Mouse (Mus musculus) embryonic facial prominence, embryonic 14.5 days (tissue): ENCODE data around the gene Cebpe. TPM values are rescaled to one million over a fixed set of nuclear protein-coding genes. Genes with fewer than 3 reads are reported as not detected.

Experiments
- ATAC-seq: fragments of 200-750 bp; cut with Nextera tagmentation; 2 replicates; pipeline ENCODE4 v1.8.0; 2017; ENCODE audit warnings: low read depth, moderate number of reproducible peaks, moderate TSS enrichment
- DNase-seq: peaks from one replicate; pipeline ENCODE4 v3.0.0-alpha.2; 2015; ENCODE audit warnings: low spot score
- H3K27ac ChIP-seq: fragments of 300-500 bp; sonication (generic); replicated peaks from 2 replicates; pipeline ENCODE4 v1.5.1; 2014; ENCODE audit warnings: low read depth, mild to moderate bottlenecking, low read length, moderate library complexity
- H3K27me3 ChIP-seq: fragments of 300-500 bp; sonication (generic); replicated peaks from 2 replicates; pipeline ENCODE4 v1.6.1; 2014; ENCODE audit warnings: low read length; ENCODE audit not compliant: control insufficient read depth, insufficient read depth
- H3K36me3 ChIP-seq: fragments of 300-500 bp; sonication (generic); 2 replicates; pipeline ENCODE4 v1.6.1; 2014; ENCODE audit warnings: low read length, mixed read lengths; ENCODE audit not compliant: control insufficient read depth, insufficient read depth
- H3K4me1 ChIP-seq: fragments of 300-500 bp; sonication (generic); 2 replicates; pipeline ENCODE4 v1.6.1; 2014; ENCODE audit warnings: antibody characterized with exemption, low read length; ENCODE audit not compliant: control insufficient read depth, insufficient read depth
- H3K4me2 ChIP-seq: fragments of 300-500 bp; sonication (generic); 2 replicates; pipeline ENCODE4 v1.6.1; 2014; ENCODE audit warnings: low read depth, mild to moderate bottlenecking, low read length, moderate library complexity, mixed read lengths
- H3K4me3 ChIP-seq: fragments of 300-500 bp; sonication (generic); 2 replicates; pipeline ENCODE4 v1.5.1; 2014; ENCODE audit warnings: low read depth, mild to moderate bottlenecking, low read length
- H3K9ac ChIP-seq: fragments of 300-500 bp; sonication (generic); 2 replicates; pipeline ENCODE4 v1.6.1; 2014; ENCODE audit warnings: low read depth, mild to moderate bottlenecking, low read length, moderate library complexity, mixed read lengths
- H3K9me3 ChIP-seq: fragments of 300-500 bp; sonication (generic); 2 replicates; pipeline ENCODE4 v1.6.1; 2016; ENCODE audit warnings: low read length; ENCODE audit not compliant: control insufficient read depth
- WGBS: fragments of 180-500 bp; shearing (Covaris S2); extraction: QIAGEN DNeasy Blood & Tissue Kit; methylation state at CpG from one replicate; pipeline ENCODE4 v1.1.7; 2014; 5-methylcytosine and 5-hydroxymethylcytosine counted together
- polyA plus RNA-seq: library from polyadenylated mRNA; unstranded; fragments of >200 nt; fragmentation: Nextera tagmentation; extraction: Ambion mirVana; gene quantifications from 2 replicates; pipeline ENCODE4 v1.2.1, GENCODE M21; 2014

Cebpe gene
- polyA plus RNA-seq, 1 experiment from 2014 or later = 0.32 TPM

DNA sequence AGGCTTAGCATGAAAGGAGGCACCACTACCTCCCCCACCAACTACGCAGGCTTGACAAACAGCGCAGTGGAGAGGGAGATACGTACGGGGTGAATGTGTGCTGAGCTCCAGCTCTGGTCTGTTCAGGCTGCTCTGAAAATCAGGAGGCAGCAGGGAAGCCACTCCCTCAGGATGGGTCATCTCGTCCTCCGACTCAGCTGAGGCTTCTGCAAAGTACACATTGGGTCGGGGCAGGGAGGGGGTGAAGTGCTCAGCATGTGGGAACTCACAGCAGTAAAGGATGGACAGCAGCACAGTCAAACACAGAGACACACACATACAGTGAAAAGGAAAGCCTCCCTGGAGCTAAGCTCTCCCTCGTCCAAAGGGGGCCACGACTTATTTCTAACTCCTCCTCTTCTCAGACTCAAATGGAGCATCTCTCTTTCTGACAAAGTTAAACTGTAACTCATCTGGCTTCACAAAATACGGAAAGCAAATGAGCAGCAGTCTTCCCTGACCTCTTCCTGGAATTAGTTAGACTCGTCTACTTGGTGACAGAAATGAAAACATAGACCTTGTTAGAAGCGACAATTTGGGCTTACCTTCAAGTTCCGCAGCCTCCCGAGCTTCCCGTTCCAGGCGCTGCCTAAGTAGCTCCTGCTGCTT is 33.2 kb downstream of the Cebpe start:
- no peaks in the 10 kb centered on the region for H3K4me1 ChIP-seq
- no peak overlapping the region for H3K27ac ChIP-seq
- no peak for ATAC-seq
- 88% methylated on average over 16 of the region's 16 CpGs for WGBS
- DNase-seq = no peak
- H3K9ac ChIP-seq = no peak overlapping the region
- no peak overlapping the region for H3K4me3 ChIP-seq
- H3K36me3 ChIP-seq = peaks cover 73% of the 10 kb centered on the region
- no peak overlapping the region for H3K4me2 ChIP-seq
- no peaks in the 10 kb centered on the region for H3K9me3 ChIP-seq
- no peaks in the 10 kb centered on the region for H3K27me3 ChIP-seq

DNA sequence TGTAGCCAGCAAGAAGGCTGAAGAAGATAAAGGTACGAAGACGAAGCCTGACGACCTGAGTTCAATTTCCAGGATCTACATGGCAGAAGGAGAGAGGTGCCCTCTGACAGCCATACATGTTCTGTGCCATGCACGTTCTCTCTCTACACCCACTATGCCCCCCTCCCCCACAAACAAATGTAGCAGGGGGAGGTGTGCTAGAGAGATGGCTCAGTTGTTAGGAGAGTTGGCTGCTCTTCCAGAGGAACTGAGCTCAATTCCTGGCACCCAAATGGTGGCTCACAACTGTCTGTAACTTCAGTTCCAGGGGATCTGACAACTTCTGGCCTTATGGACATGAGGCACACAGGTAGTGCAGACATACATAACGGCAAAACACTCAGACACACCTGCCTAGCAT is 35.7 kb downstream of the Cebpe start:
- no peaks in the 10 kb centered on the region for H3K9me3 ChIP-seq
- no peak overlapping the region for H3K9ac ChIP-seq
- H3K27me3 ChIP-seq = no peaks in the 10 kb centered on the region
- DNase-seq (no peak), ATAC-seq (no peak)
- peaks cover 87% of the 10 kb centered on the region for H3K36me3 ChIP-seq
- no peak overlapping the region for H3K4me3 ChIP-seq
- H3K4me2 ChIP-seq = no peak overlapping the region
- no peak overlapping the region for H3K27ac ChIP-seq
- H3K4me1 ChIP-seq = no peaks in the 10 kb centered on the region
- WGBS = 89% methylated on average over 5 of the region's 5 CpGs

DNA sequence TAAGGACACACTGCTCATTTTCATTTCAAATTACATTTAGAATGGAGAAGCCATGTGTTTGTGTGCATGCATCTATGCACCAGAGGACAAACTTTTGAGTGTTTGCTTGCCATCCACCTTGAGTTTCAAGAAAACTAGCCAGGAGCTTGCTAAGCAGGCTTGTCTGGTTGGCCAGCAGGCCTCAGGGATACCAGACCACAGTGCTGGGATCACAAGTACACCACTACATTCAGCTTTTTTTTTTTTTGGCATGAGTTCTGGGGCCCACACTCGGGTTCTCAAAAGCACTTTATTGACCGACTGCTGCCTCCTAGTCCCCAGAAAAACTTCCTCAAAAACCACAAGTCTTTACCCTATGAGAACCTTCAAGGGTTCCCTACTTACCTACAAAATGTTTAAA is 37.7 kb downstream of the Cebpe start:
- no peak for ATAC-seq
- no peak overlapping the region for H3K4me3 ChIP-seq
- peak; percentile 19 for DNase-seq
- peaks cover 91% of the 10 kb centered on the region for H3K36me3 ChIP-seq
- no peak overlapping the region for H3K4me2 ChIP-seq
- H3K27ac ChIP-seq = no peak overlapping the region
- H3K27me3 ChIP-seq = no peaks in the 10 kb centered on the region
- no peaks in the 10 kb centered on the region for H3K4me1 ChIP-seq
- H3K9me3 ChIP-seq = no peaks in the 10 kb centered on the region
- 76% methylated on average over 2 of the region's 2 CpGs for WGBS
- H3K9ac ChIP-seq = no peak overlapping the region

DNA sequence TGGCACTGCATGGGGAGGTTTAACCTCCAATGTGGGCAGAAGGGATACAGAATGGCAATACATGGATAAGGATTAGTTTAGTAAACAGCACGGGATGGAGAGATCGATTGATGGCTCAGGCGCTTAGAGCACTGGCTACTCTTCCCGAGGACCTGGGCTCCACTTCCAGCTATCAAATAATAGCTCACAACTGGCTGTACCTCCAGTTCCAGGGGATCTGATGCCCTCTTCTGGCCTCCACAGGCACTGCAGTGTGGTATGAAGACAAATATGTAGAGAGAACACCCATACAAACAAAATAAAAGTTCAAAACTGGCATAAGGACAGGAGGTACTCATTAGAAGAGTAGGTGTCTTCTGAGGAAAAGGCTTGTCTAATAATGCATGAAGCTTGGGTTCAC is 42.6 kb downstream of the Cebpe start:
- no peaks in the 10 kb centered on the region for H3K4me1 ChIP-seq
- H3K9me3 ChIP-seq = no peaks in the 10 kb centered on the region
- DNase-seq (peak; percentile 24), ATAC-seq (no peak)
- H3K9ac ChIP-seq = no peak overlapping the region
- no peak overlapping the region for H3K4me2 ChIP-seq
- H3K27ac ChIP-seq = no peak overlapping the region
- 81% methylated on average over 4 of the region's 4 CpGs for WGBS
- H3K4me3 ChIP-seq = no peak overlapping the region
- no peaks in the 10 kb centered on the region for H3K27me3 ChIP-seq
- H3K36me3 ChIP-seq = peaks cover 93% of the 10 kb centered on the region

DNA sequence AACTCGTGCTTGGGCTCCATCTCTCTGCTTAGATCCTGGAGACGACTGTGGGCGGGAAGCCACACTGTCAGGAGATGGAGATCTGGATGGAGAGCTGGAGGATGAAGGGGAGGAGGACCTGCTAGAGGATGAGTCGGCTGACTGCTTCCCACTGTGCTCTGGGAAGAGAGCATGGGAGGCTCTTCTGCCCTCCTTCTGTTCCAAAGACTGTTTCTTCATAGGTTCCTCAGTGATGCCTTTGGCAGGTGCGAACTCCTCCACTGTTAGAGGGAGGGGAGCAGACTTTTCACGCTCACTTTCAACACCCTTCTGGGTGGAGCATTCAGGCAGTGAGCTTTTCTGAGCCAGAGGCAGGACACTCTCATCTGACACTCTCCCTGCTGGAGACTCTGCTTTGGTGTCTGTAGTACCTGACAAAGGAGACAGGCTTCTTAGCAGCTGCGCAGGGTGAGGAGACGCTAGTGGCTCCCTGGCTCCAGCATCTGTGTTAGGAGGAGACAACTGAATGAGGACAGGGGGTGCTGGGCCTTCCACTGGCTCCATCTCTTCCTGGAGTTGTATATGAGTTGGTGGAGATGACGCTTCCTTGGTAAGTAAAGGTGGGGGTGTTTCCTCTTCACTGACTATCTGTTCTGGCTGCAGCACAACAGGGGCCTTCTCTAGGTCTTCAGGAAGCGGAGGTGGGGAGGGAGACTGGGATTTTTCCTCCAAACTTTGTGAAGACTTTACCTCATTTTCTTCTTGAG is 47.3 kb downstream of the Cebpe start:
- Histone ChIP-seq H3K4me1 (no peaks in the 10 kb centered on the region), H3K36me3 (peaks cover 97% of the 10 kb centered on the region), H3K9me3 (no peaks in the 10 kb centered on the region), H3K4me3 (no peak overlapping the region), H3K27ac (no peak overlapping the region), H3K4me2 (no peak overlapping the region), H3K27me3 (no peaks in the 10 kb centered on the region), H3K9ac (no peak overlapping the region)
- ATAC-seq (no peak), DNase-seq (no peak)
- WGBS = 89% methylated on average over 10 of the region's 10 CpGs

Other genes with a start within 250 kb of the Cebpe start
- gene Lrp10, start 248.0 kb downstream of the Cebpe start, polyA plus RNA-seq = 41.0 and 43.4 TPM in 2 replicates
- gene Rem2, start 236.1 kb downstream of the Cebpe start, polyA plus RNA-seq = 1.7 and 2.1 TPM in 2 replicates
- gene Prmt5, start 194.6 kb downstream of the Cebpe start, polyA plus RNA-seq = 65.3 and 75.7 TPM in 2 replicates
- gene Haus4, start 157.6 kb downstream of the Cebpe start, polyA plus RNA-seq = 40.4 and 44.3 TPM in 2 replicates
- 10.7 and 11.7 TPM in 2 replicates for gene Ajuba, start 134.6 kb downstream of the Cebpe start, polyA plus RNA-seq
- 4.8 and 5.8 TPM in 2 replicates for gene 4931414P19Rik, start 106.2 kb downstream of the Cebpe start, polyA plus RNA-seq
- 332 and 335 TPM in 2 replicates for gene Psmb5, start 94.2 kb downstream of the Cebpe start, polyA plus RNA-seq
- gene Psmb11, start 90.7 kb downstream of the Cebpe start, polyA plus RNA-seq = 0.16 TPM in 1 of 2 replicates, not detected in the other
- not detected in 2 replicates for gene Gm17606, start 71.2 kb downstream of the Cebpe start, polyA plus RNA-seq
- gene Cdh24, start 70.8 kb downstream of the Cebpe start, polyA plus RNA-seq = 3.9 and 4.5 TPM in 2 replicates
- 70.7 and 84.9 TPM in 2 replicates for gene 1700123O20Rik, start 26.0 kb downstream of the Cebpe start, polyA plus RNA-seq
- gene Acin1, start 25.2 kb downstream of the Cebpe start, polyA plus RNA-seq = 99.4 and 101 TPM in 2 replicates
- 0.17 and 0.34 TPM in 2 replicates for gene Gm29776, start 13.3 kb downstream of the Cebpe start, polyA plus RNA-seq
- gene Slc7a8, start 69.8 kb upstream of the Cebpe start, polyA plus RNA-seq = 6.9 and 7.4 TPM in 2 replicates
- not detected in 2 replicates for gene Rnf212b, start 102.0 kb upstream of the Cebpe start, polyA plus RNA-seq
- 9.1 and 11.5 TPM in 2 replicates for gene Homez, start 158.8 kb upstream of the Cebpe start, polyA plus RNA-seq
- 2.1 and 2.4 TPM in 2 replicates for gene Ppp1r3e, start 165.4 kb upstream of the Cebpe start, polyA plus RNA-seq
- 4.5 and 4.8 TPM in 2 replicates for gene Bcl2l2, start 171.2 kb upstream of the Cebpe start, polyA plus RNA-seq
- gene Gm20521, start 171.3 kb upstream of the Cebpe start, polyA plus RNA-seq = not detected in 2 replicates
- gene Pabpn1, start 180.3 kb upstream of the Cebpe start, polyA plus RNA-seq = 110 and 118 TPM in 2 replicates
- gene Slc22a17, start 201.0 kb upstream of the Cebpe start, polyA plus RNA-seq = 42.4 and 56.0 TPM in 2 replicates
- 52.2 and 59.1 TPM in 2 replicates for gene Efs, start 214.0 kb upstream of the Cebpe start, polyA plus RNA-seq
- 0.49 and 0.59 TPM in 2 replicates for gene Il25, start 220.5 kb upstream of the Cebpe start, polyA plus RNA-seq
- gene Cmtm5, start 224.1 kb upstream of the Cebpe start, polyA plus RNA-seq = 13.7 and 14.8 TPM in 2 replicates